Mouse (Mus musculus): ENCODE results near the gene Pnpla2. TPM values are rescaled to one million over a fixed set of nuclear protein-coding genes. Genes with fewer than 3 reads are reported as not detected.

Pnpla2 gene
- total RNA-seq, 1 experiment from 2014 or later, result 15.1 TPM

DNA sequence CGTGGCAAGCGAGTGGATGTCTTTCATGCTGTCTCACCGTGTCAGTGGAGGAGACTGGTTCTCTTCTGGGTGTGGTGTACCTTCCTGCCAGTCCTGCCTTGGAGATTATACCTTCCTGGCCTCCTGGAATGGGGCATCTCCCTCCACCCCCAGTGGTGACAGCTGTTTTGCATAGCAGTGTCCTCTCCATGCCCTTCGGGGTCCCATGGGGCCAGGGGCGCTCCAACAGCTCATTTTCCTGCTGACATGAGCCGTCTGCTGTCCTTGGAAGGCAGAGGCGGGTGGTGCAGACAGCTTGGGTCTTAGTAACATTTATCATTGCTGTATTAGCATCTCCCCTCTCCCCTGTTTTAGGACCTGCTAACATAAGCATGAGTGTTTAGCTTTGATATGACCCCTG lies 32.1 kb downstream of the Pnpla2 start:
- no peak for ATAC-seq (replicated peaks in 1 of 2; ENCODE audit: insufficient read depth in 1 of 2, low FRiP score in 2 of 2, low TSS enrichment in 1 of 2, low read depth in 1 of 2, poor library complexity in 2 of 2, severe bottlenecking in 2 of 2)

DNA sequence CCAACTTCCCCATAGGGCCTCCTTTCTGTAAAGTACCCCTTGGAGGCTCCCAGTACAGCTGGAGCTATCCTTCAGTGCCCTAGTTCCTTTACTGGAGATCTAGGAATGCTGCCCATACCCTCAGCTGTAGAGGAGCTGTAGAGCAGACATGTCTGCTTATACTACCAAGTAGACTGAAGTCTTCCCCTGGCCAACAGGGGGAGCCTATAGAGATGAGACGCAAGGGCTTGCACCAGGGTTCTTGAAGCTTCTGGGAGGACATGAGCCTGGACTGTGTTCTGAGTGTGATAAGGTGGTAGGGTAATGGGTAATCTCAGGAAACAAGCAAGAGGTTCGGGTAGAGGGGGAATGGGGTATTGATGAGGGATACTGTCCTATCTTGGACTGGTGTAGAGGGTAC lies 36.2 kb downstream of the Pnpla2 start:
- ATAC-seq (replicated peaks in 1 of 2; ENCODE audit: insufficient read depth in 1 of 2, low FRiP score in 2 of 2, low TSS enrichment in 1 of 2, low read depth in 1 of 2, poor library complexity in 2 of 2, severe bottlenecking in 2 of 2), result no peak

- ATAC-seq (replicated peaks in 1 of 2; ENCODE audit: insufficient read depth in 1 of 2, low FRiP score in 2 of 2, low TSS enrichment in 1 of 2, low read depth in 1 of 2, poor library complexity in 2 of 2, severe bottlenecking in 2 of 2), result no peak
These were observed 37.7 kb downstream of the Pnpla2 start for GRCm38 (mm10) chr7:141492738-141493137.

GRCm38 (mm10) chr7:141493729-141494128 lies 38.7 kb downstream of the Pnpla2 start:
- ATAC-seq (replicated peaks in 1 of 2; ENCODE audit: insufficient read depth in 1 of 2, low FRiP score in 2 of 2, low TSS enrichment in 1 of 2, low read depth in 1 of 2, poor library complexity in 2 of 2, severe bottlenecking in 2 of 2), result no peak

- ATAC-seq (replicated peaks in 1 of 2; ENCODE audit: insufficient read depth in 1 of 2, low FRiP score in 2 of 2, low TSS enrichment in 1 of 2, low read depth in 1 of 2, poor library complexity in 2 of 2, severe bottlenecking in 2 of 2), result no peak
These were observed 40.4 kb downstream of the Pnpla2 start for GRCm38 (mm10) chr7:141495379-141495778.

DNA sequence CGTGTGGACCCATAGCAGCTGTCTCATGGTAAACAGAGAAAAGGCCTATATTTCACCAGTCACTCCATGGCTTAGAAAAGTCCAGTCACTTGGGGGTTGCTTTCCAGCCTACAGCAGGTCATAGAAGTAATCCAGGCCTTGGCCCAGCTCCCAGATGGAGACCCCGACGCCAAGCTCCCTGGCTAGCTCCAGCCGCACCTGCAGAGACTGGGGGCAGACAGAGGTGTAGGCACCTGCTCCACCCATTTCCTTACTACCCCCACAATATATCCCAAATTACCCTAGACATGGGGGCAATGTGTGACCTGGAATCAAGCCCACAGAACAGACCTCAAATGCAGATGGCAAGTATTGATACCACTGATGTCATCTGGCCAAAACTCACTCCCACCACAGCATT lies 40.9 kb downstream of the Pnpla2 start:
- no peak for ATAC-seq (replicated peaks in 1 of 2; ENCODE audit: insufficient read depth in 1 of 2, low FRiP score in 2 of 2, low TSS enrichment in 1 of 2, low read depth in 1 of 2, poor library complexity in 2 of 2, severe bottlenecking in 2 of 2)

DNA sequence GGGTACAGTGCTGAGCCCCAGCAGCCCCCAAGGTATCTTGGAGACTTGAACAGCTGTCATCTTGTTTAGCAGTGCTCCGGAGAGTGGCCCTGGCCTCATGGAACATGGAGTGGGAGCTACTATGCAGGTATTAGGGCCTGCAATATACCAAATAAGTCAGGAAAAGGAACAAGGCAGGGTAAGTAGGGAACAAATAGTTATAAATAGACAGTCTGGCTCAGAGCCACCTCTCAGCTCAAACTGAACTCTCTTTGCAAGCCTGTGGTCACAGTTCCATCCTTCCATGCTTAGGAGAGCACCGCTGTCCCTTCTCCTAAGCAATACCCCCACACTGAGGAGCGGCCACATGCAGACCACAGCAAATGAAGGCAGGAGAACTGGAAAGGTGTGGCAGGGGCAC lies 42.6 kb downstream of the Pnpla2 start:
- no peak for ATAC-seq (replicated peaks in 1 of 2; ENCODE audit: insufficient read depth in 1 of 2, low FRiP score in 2 of 2, low TSS enrichment in 1 of 2, low read depth in 1 of 2, poor library complexity in 2 of 2, severe bottlenecking in 2 of 2)

DNA sequence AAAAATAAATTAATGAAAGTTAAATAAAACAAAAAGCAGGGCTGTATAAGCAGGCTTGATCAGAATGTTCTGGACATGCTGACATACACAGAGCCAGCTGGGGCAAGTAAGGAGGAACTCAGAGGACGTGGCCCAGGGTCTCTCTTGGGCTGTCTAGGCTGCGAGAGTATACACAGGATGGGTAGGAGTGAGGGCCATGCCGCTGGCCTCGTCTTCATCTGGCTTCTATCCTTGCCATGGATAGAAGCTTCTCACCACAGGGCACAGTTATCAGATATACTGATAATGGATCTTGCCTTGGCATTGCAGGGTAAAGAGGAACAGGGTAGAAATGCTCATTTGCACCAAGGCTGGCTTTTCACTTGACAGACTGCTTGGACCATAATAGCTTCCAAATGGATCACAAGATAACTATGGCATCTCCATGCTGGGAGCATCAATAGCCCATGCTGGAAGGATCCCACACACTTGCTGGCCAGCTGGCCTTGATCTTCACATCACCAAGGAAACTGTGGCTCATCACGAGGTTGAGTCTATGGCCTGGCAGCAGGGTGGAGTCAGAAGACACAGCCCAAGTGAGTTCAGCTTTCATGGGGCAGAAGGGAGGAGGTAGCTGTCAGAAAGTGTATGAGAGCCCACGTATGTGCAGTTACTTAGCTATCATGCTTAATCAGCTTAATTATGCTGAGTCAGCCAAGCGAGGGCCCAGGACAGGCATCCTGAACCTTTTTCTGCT lies 47.0 kb downstream of the Pnpla2 start:
- no peak for ATAC-seq (replicated peaks in 1 of 2; ENCODE audit: insufficient read depth in 1 of 2, low FRiP score in 2 of 2, low TSS enrichment in 1 of 2, low read depth in 1 of 2, poor library complexity in 2 of 2, severe bottlenecking in 2 of 2)

DNA sequence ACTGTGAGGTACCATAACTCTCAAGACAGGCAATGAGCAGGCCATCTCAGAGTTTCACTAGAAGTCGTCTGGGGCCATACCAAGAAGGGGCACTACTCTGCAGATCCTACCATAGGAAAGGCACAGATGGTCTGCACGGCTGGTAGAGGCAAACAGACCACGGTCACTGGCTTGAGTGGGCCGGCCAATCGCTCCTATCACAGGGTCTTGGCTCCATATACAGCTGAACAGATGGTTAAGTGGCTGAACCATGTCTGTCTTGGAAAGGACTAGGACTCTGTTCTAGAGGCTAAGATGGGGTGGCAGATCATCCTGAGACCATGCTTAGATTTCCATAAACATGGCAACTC lies 47.5 kb downstream of the Pnpla2 start:
- ATAC-seq (replicated peaks in 1 of 2; ENCODE audit: insufficient read depth in 1 of 2, low FRiP score in 2 of 2, low TSS enrichment in 1 of 2, low read depth in 1 of 2, poor library complexity in 2 of 2, severe bottlenecking in 2 of 2), result no peak

GRCm38 (mm10) chr7:141506278-141506677 lies 51.3 kb downstream of the Pnpla2 start:
- ATAC-seq (replicated peaks in 1 of 2; ENCODE audit: insufficient read depth in 1 of 2, low FRiP score in 2 of 2, low TSS enrichment in 1 of 2, low read depth in 1 of 2, poor library complexity in 2 of 2, severe bottlenecking in 2 of 2), result no peak

- no peak for ATAC-seq (replicated peaks in 1 of 2; ENCODE audit: insufficient read depth in 1 of 2, low FRiP score in 2 of 2, low TSS enrichment in 1 of 2, low read depth in 1 of 2, poor library complexity in 2 of 2, severe bottlenecking in 2 of 2)
These were observed 53.2 kb downstream of the Pnpla2 start for GRCm38 (mm10) chr7:141508160-141508559.

DNA sequence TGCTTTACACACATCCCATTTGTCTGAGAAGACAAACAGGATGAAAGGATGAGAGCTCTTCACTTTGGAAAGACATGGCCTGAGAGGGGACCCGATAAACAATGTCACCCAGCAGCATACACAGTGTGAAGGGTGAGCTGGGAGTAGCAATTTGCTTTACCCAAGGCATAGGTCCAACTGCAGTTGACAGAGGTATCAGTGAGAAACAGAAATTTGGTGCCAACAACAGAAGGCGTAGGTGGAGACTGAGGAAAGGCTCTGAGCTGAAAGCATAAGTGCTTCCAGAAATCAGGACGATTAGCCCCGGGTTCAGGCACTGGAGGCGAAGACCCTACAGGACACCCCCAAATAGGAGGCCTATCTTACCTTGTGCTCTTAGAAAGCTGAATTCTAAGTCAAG lies 55.2 kb downstream of the Pnpla2 start:
- no peak for ATAC-seq (replicated peaks in 1 of 2; ENCODE audit: insufficient read depth in 1 of 2, low FRiP score in 2 of 2, low TSS enrichment in 1 of 2, low read depth in 1 of 2, poor library complexity in 2 of 2, severe bottlenecking in 2 of 2)

Other genes with a start within 250 kb of the Pnpla2 start
- 1.6 TPM in 1 of 2 replicates, not detected in the other for gene Lmntd2, start 241.1 kb upstream of the Pnpla2 start, total RNA-seq (2017)
- gene Rassf7, start 239.3 kb upstream of the Pnpla2 start, total RNA-seq (2017), result 4.9 and 5.1 TPM in 2 replicates
- 52.5 and 77.3 TPM in 2 replicates for gene Phrf1, start 226.4 kb upstream of the Pnpla2 start, total RNA-seq (2017)
- 15.4 and 26.7 TPM in 2 replicates for gene Irf7, start 188.7 kb upstream of the Pnpla2 start, total RNA-seq (2017)
- not detected in 2 replicates for gene Cdhr5, start 178.4 kb upstream of the Pnpla2 start, total RNA-seq (2017)
- not detected in 2 replicates for gene Sct, start 176.1 kb upstream of the Pnpla2 start, total RNA-seq (2017)
- not detected in 2 replicates for gene Drd4, start 163.2 kb upstream of the Pnpla2 start, total RNA-seq (2017)
- gene Deaf1, start 127.5 kb upstream of the Pnpla2 start, total RNA-seq (2017), result 18.7 and 25.8 TPM in 2 replicates
- 10.5 and 12.6 TPM in 2 replicates for gene Tmem80, start 127.5 kb upstream of the Pnpla2 start, total RNA-seq (2017)
- gene Eps8l2, start 116.3 kb upstream of the Pnpla2 start, total RNA-seq (2017), result 4.4 and 4.7 TPM in 2 replicates
- gene Taldo1, start 63.0 kb upstream of the Pnpla2 start, total RNA-seq (2017), result 227 and 363 TPM in 2 replicates
- gene Gatd1, start 41.1 kb upstream of the Pnpla2 start, total RNA-seq (2017), result 18.4 and 20.4 TPM in 2 replicates
- not detected in 2 replicates for gene Cend1, start 25.7 kb upstream of the Pnpla2 start, total RNA-seq (2017)
- gene Slc25a22, start 17.3 kb upstream of the Pnpla2 start, total RNA-seq (2017), result 8.0 and 9.7 TPM in 2 replicates
- 6.5 and 8.5 TPM in 2 replicates for gene Pidd1, start 11.2 kb upstream of the Pnpla2 start, total RNA-seq (2017)
- gene Rplp2, start 7.8 kb upstream of the Pnpla2 start, total RNA-seq (2017), result 1,528 and 3,641 TPM in 2 replicates
- gene Cracr2b, start 5.9 kb downstream of the Pnpla2 start, total RNA-seq (2017), result 5.2 and 8.4 TPM in 2 replicates
- gene Cd151, start 12.2 kb downstream of the Pnpla2 start, total RNA-seq (2017), result 45.0 and 46.6 TPM in 2 replicates
- gene Polr2l, start 19.9 kb downstream of the Pnpla2 start, total RNA-seq (2017), result 26.8 and 30.0 TPM in 2 replicates
- 61.4 and 81.5 TPM in 2 replicates for gene Tspan4, start 20.0 kb downstream of the Pnpla2 start, total RNA-seq (2017)
- 16.6 and 26.5 TPM in 2 replicates for gene Chid1, start 84.7 kb downstream of the Pnpla2 start, total RNA-seq (2017)
- 38.4 and 40.7 TPM in 2 replicates for gene Ap2a2, start 107.0 kb downstream of the Pnpla2 start, total RNA-seq (2017)
- gene Muc6, start 200.1 kb downstream of the Pnpla2 start, total RNA-seq (2017), result not detected in 2 replicates
- not detected in 2 replicates for gene Muc2, start 235.1 kb downstream of the Pnpla2 start, total RNA-seq (2017)

Measured in hematopoietic stem cell, adult 5-6 weeks (primary cell).